Mouse (Mus musculus) heart, postnatal 25 days (tissue): ENCODE measurements at regions not wholly inside any gene's neighbourhood (a gene's known extent, or its start where the extent isn't known, plus 50 kb on each side); places are given as distances from the start of the nearest gene placed in this dataset.

Experiments
- DNase-seq: peaks from one replicate; pipeline ENCODE4 v3.0.0; 2022; ENCODE audit warnings: low spot score
- intact Hi-C: fragments of 180-260 bp; cut with DNase I; formaldehyde crosslinking; loops from one replicate; pipeline ENCODE4 v1.15.1; 2025

DNA sequence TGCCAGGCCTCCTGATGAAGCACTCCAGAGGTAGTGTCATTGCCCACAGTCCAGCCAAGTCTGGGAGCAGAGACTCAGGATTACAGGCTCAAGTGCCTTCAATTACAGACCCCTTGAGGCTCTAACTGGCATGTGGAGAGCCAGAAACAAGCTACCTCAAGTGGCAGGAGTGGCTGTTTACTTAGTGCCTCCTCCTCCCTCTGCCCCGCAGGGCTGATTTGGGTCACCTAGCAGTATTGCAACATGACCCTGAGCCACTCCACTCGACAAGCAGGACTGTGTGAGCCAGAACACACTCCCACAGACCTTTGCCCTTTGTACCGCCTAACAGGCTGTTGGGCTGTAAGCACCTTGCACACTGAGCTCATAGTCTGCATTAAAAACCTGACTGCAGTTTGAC lies 180.4 kb downstream of the Rab11fip4 start:
- no peak for DNase-seq
- intact Hi-C loops, result no loop called here

DNA sequence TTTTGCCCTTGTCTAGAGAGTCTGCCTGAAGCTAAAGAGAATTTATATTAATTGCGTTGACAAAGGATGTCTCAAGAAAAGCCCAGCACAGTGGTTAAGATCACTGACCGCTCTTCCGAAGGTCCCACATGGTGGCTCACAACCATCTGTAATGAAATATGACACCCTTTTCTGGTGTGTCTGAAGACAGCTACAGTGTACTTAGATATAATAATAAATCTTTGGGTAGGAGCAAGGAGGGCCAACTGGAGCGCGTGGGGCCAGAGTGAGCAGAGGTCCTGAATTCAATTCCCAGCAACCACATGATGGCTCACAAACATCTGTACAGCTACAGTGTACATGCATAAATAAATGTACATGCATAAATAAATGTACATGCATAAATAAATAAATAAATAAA lies 176.1 kb downstream of the Rab11fip4 start:
- no peak for DNase-seq
- intact Hi-C loops, result loop anchor here (10.0 kb wide), 1 partner anchor 52 kb away; no protein-coding TSS in a partner anchor

DNA sequence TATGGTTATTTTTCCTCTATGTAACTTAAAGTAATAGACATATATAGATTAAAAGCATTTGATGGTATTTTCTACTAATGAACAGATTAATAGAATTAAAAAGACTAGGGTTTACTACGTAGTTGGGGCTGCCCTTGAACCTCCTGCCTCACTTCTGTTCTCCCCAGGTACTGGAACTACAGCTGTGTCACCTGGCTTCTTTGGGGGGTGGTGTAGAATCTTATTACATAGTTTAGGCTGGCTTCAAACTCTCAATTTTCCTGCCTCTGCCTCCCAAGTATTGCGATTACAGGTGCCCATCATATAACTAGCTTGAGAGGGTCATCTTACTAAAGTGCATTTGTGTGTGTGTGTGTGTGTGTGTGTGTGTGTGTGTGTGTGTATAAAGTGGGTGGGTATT lies 175.0 kb downstream of the Rab11fip4 start:
- intact Hi-C loops, result loop anchor here (10.0 kb wide), 1 partner anchor 51 kb away; no protein-coding TSS in a partner anchor
- DNase-seq, result no peak

DNA sequence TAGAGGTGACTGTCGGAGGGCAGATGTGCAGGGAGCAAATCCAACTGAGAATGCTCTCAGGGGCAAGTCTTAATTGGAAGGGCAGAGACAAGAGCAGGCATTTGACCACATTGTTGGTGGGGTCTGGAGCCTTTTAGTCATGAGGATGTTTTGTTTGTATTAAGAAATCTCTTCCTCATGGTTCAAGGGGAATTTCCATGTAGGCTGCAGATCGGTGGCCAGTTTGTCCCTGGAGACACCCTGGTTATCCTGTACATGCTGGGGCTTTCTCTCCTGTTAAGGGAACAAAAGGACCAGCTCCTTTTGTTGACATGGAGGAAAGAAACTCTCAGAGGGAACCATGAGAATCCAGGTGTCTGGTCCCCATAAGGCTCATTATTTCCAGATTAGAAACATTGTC lies 174.4 kb downstream of the Rab11fip4 start:
- no peak for DNase-seq
- intact Hi-C loops, result loop anchor here (10.0 kb wide), 1 partner anchor 51 kb away; no protein-coding TSS in a partner anchor

DNA sequence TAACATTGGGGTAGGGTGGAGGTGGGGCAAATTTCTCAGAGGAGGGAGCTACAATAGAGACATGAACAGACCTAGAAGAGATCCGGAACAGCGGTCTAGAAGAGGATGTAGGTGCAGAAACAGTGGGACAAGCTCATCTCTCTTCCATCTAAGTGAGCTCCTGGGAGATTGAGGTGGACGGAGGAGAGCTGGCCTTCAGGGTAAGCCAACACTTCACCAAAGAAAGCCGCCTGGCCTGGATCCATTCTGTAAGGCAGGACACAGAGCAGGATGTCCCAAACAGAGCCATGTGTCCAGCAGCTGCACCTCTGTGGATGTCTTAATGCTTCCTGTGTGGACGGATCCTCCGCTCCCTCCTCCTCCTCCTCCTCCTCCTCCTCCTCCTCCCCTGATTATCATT lies 173.0 kb downstream of the Rab11fip4 start:
- intact Hi-C loops, result loop anchor here (10.0 kb wide), 1 partner anchor 49 kb away; no protein-coding TSS in a partner anchor
- no peak for DNase-seq

DNA sequence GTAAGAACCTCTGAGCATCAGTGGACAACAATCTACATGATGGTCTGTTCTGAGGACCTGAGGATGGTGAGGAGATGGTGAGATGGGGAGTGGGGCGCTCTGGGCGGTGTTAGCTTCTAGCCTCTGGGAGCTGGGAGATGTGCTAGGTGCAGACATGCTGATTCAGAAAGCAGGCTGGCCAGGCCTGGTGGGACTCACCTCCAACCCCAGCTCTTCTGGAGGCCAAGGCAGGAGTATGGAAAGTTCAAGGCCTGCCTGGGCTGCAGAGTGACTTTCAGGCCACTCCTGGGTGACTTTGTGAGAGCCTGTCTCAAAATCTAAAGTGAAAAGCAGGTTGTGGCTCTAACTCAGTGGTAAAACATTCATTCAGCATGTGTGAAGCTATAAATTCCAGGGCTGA lies 171.6 kb downstream of the Rab11fip4 start:
- no peak for DNase-seq
- intact Hi-C loops, result loop anchor here (10.0 kb wide), 1 partner anchor 48 kb away; no protein-coding TSS in a partner anchor

DNA sequence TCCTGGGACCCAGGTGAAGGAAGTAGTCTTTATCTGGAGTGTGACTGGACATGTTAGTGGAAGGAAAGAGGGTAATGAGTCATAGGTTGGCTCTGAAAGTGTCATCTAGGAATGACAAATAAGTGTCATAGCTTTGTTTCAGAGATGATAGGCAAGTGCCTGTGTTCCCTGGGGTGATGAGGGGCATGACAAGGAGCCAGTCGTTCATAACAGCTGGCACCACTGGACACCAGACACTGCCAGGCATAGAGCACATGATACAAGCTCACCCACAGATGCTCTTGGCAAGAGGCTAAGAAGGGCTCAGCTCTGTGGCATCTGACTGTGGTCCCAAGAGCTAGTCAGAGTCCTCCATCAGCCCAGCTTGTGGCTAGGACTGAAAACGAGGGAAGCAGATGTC lies 171.0 kb downstream of the Rab11fip4 start:
- intact Hi-C loops, result loop anchor here (10.0 kb wide), 1 partner anchor 47 kb away; no protein-coding TSS in a partner anchor
- no peak for DNase-seq

DNA sequence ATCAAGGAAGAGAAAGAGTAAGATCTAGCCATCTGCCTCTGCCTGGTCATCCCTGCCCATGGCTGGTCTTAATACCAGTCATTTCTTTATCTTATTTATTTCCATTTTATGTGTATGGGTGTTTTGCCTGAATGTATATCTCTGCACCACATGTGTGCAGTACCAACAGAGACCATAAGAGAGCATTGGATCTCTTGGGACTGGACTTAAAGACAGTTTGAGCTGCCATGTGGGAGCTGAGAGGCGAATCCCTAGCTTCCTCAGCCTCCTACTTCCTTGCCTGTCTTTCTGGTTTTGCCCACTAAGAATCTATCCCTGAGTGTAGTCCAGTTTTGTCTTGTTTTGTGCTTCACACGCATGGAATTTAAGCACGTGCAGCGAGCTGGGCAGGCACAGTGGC lies 169.5 kb downstream of the Rab11fip4 start:
- intact Hi-C loops, result loop anchor here (10.0 kb wide), 1 partner anchor 46 kb away; no protein-coding TSS in a partner anchor
- DNase-seq, result no peak

DNA sequence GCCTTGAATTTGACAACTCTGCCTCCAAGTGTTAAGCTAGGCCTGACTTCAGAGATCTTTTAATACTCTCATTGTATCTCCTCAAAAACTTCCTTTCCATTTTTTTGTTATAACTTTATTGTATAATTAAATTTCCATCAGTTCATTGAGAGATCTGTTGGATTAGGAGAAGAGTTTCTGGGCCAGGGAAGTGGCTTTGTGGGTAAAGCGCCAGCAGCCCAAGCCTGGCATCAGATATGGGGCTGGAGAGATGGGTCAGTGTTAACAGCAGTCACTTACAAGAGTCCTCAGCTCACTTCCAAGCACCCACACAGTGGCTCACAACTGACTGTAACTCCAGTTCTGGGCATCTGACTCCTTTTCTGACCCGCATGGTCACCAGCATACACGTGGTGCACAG lies 167.3 kb downstream of the Rab11fip4 start:
- DNase-seq, result no peak
- intact Hi-C loops, result no loop called here

DNA sequence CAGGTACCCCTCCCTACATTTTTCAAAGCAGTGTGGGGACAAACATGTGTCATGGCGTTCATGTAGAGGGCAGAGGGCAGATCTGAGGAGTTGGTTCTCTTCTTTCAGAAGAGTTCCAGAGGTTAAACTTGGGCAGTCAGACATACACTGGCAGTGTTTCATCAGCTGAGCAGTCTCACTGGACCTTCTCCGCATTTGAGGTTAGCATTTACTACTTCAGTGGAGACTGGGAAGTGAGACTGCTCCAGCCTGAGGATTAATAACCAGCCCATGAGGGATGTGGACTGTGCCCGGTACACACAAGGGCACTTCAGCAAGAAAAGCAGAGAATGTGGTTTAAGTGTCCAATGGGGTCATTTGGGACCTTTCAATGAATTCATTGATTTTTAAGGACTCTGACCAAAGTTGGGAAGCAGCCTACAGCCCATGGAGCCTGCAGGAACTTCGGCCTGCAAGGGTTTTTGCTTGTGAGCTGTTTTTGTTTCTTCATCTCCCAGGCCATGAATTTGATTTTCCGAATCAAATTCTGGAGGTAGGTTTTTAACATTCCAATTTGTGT lies 166.6 kb downstream of the Rab11fip4 start:
- DNase-seq, result no peak
- intact Hi-C loops, result no loop called here

DNA sequence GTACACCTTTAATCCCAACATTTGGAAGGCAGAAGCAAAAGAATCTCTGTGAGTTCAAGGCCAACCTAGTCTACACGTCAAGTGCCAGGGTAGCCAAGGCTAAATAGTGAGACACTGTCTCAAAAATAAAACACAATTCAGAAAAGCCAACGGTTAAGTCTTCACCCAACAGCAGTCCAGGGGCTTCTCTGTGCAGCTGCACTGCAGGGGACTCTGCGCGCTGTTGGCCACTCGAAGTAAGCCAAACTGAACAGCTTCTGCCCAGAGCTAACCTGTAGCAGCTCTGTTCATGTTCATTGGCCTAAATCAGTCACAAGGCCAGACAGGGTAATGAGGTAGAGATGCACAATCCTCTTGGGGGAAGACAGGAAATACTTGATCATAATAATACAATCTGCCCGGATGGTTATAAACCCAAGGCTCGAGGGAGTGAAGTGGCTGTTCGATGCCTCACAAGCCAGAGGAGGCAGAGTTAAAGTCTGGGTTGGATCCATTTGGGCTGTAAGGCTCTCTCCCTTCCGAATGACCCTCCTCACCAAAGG lies 165.4 kb downstream of the Rab11fip4 start:
- no peak for DNase-seq
- intact Hi-C loops, result no loop called here

DNA sequence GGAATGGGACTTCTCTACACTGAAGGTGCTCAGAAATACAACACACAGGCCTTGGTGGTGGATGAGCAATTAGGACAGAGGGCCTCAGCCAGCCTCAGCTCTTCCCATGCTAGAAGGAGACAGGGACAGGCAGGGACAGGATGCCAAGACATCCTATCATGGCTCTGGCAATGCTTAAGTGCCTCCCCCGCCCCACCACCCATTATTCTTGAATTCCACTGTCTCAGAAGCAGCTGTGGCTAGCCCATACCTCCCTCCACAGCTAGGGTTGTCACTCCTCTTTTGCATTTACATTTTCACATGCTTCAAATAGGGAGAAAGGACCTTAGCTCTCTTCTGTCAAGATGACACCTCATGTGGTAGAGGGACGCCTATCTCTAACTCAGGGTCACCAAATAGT lies 162.5 kb downstream of the Rab11fip4 start:
- DNase-seq, result no peak
- intact Hi-C loops, result no loop called here

DNA sequence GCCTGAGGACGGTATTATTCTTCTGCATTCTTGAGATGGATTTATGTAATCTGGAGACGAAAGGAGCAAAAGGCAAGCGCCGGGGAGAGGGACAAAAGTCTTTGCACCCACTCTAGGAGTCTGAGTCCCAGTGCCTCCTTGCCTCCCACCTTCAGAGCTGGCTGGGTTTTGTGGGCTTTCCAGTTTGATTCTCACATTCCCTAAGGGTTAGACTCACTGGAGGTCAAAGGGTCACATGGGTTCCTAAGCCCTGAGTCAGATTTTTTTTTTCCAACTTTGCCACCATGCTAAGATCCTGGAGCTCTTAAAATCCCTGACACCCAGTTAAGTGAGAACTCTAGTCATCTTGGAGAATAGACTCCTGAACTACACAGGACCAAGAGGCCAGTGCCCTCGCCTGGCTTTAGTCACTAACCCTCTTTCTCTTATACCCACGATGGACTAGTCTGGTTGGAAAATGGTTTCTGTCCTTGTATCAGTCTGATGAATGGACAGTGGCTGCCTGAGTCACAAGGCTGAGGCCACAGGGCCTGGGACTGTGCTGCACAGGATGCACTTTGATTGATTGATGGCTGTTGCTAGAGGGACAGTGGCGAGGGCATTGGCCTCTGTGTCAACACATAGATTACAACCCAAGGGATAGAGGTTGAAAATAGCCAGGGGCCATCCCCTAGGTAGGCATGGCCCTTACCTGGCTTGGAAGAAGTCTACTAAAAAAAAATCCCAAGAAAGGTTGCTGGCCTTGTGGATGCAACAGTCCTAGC lies 161.9 kb downstream of the Rab11fip4 start:
- intact Hi-C loops, result no loop called here
- no peak for DNase-seq

DNA sequence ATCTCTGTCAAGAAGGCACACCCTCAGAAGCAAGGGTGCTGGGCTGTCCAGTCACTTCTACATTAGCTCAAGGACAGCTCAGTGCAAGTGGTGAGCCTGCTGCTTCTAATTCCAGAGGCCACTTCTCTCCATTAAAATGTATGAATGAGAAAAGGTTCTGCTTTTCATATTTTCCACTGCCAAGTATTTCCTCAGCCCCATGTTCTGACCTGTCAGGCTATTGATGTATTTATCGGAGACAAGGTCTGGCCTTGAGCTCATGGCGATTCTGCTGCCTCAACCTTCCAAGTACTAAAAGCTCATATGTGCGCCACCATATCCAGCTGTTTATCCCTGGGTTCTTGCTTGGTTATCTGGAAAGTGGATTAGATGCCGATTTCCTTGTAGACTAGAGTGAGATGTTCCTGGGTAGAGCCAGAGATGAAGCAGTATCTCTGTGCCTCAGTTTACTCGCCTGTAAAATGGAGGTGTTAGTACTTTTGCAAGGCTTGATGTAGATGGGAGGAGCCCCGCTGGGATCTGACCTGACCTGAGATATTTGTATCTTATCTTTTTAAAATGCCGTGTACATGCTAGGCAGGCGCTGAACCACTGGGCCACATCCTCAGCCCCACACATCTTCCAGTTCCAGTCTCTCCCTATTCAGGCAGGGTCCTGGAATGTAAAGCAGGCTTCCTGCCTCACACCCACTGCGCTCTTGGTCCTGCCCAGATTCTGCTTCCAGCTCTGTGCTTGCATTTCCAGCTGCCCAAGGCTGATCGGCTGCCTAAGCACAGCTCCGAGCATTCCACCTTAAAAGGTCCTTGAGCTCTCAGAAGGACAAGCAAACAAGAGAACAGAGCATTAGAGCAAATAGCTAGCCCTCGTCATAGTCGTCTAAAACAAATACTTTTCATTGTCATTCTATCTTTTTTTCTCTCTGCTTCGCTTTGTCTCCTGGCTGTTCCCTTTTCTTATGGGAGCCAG lies 161.0 kb downstream of the Rab11fip4 start:
- intact Hi-C loops, result no loop called here
- no peak for DNase-seq

DNA sequence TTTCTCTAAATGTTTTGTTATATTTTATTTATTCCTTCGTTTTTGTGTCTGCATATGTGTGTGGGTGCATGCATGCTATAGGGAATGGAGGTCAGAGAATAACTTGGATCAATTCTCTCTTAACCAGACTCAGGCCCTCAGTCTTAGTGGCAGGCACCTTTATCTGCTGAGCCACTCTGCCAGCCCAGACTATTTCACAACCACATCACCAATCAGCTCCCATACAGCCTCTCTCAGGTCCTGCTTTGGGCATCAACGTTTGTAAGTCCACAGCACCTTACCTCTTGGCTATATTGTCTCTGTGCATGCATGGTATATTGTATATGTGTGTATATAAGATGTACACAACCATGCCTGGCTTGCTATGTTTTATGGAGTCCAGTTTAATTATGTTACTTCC lies 159.9 kb downstream of the Rab11fip4 start:
- no peak for DNase-seq
- intact Hi-C loops, result no loop called here

DNA sequence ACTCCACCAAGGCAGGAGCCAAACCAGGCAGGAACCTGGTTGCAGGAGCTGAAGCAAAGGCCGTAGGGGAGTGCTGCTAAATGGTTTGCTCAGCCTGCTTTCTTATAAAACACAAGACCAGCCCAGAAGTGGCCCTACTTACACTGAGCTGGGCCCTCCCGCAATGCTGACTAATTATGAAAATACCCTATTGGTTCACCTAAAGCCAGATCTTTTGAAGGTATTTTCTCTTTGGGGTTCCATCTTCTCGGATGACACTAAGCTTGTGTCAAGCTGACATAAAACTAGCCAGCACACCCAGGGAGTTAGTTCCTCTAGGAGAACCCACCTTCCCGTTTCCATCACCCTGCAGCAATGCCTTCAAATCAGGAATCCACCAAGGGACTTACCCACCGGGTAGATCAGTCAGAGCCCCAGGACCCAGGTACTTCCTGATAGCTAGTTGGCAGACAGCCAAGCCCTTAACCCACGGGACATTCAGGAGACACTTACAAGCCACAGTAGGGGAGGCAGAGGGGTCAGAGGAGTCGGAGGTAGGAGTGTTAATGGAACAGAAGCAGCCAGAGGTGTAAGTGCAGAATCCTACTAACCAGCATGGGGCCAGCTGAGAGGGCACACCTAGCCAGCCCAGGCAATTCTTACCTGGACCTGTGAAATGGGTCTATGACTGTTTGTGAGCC lies 158.9 kb downstream of the Rab11fip4 start:
- DNase-seq, result no peak
- intact Hi-C loops, result no loop called here

DNA sequence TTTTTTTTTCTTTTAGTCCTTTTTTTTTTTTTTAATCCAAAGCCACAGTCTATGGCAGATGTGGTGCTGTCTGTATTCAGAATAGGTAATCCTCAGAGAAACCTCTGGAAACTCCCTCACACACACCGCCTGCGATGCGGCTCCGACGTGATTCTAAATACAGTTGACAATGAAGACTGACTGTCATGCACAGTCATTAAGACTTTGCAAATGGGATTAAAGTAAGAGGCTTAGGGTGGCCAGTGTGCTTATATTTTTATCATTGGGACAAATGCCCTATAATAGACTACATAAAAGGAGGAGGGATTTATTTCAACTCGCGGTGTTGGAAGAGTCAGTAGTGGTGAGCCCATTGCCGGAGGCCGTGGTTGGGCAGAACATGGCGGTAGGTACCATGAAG lies 158.1 kb downstream of the Rab11fip4 start:
- no peak for DNase-seq
- intact Hi-C loops, result no loop called here

DNA sequence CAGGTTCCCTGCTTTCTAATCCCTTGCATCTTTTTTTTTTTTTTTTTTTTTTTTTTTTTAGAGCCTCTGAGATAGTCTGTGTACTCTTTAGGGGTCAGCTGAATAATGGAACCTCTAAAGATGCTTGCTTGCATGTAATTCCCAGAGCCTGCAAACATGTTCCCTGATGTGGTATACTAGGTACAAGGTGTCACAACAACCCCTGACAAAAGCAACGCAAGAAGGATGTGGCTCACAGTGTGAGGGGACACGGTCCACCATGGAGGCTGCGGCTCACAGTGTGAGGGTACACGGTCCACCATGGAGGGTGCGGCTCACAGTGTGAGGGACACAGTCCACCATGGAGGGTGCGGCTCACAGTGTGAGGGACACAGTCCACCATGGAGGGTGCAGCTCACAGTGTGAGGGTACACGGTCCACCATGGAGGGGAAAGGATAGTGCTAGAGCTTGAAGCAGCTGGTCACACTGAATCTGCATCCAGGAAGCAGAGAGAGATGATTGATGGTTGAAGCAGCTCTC lies 157.7 kb downstream of the Rab11fip4 start:
- intact Hi-C loops, result no loop called here

DNA sequence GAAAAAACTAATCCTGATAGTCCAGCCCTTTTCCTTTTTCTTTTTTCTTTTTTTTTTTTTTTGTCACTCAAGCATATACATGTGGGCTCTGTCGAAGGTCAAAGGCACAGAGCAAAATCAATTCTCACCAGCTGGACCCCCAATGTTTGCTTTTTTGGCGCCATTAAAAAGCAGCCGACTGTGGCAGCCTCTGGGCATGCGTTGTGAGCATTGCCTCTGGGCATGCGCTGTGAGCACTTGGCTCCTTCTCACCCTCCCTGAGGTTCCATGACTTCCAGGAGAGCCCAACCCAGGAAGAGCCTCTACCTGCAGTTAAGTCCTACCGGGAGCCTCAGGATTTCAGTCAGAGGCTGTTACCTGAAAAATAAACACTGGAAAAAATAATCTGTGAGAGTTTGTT lies 156.8 kb downstream of the Rab11fip4 start:
- DNase-seq, result no peak
- intact Hi-C loops, result no loop called here

More for the DNA sequence above, 157.7 kb downstream of the Rab11fip4 start:
- DNase-seq, result no peak
